Mouse (Mus musculus) liver, adult 2 months (tissue): Measurements from ENCODE around the gene Dsel. TPM values are rescaled to one million over a fixed set of nuclear protein-coding genes. Genes with fewer than 3 reads are reported as not detected.

Experiments used
- DNase-seq: peaks from one replicate; pipeline ENCODE4 v3.0.0-alpha.2; 2011; ENCODE audit warnings: low read depth, low spot score; ENCODE audit errors: extremely low read depth
- H3K27ac ChIP-seq: fragments of 200-500 bp; replicated peaks from 2 replicates; pipeline ENCODE4 v1.5.1; 2012; ENCODE audit warnings: low read depth, mild to moderate bottlenecking, control low read depth, inconsistent platforms, low read length; ENCODE audit not compliant: insufficient read depth
- H3K27me3 ChIP-seq: fragments of 200-500 bp; 2 replicates; pipeline ENCODE4 v1.6.1; 2012; ENCODE audit warnings: mild to moderate bottlenecking, moderate library complexity, low read length, inconsistent platforms; ENCODE audit not compliant: control insufficient read depth, insufficient read depth
- H3K36me3 ChIP-seq: fragments of 200-500 bp; 2 replicates; pipeline ENCODE4 v1.6.1; 2012; ENCODE audit warnings: low read length, inconsistent platforms; ENCODE audit not compliant: control insufficient read depth, insufficient read depth
- H3K4me1 ChIP-seq: fragments of 200-500 bp; 2 replicates; pipeline ENCODE4 v1.6.1; 2011; ENCODE audit warnings: low read length; ENCODE audit not compliant: control insufficient read depth, insufficient read depth
- H3K4me3 ChIP-seq: fragments of 200-500 bp; 2 replicates; pipeline ENCODE4 v1.5.1; 2011; ENCODE audit warnings: low read depth, mild to moderate bottlenecking, control low read depth, low read length, moderate library complexity; ENCODE audit not compliant: insufficient read depth
- H3K79me2 ChIP-seq: fragments of 200-500 bp; 2 replicates; pipeline ENCODE4 v1.6.1; 2012; ENCODE audit warnings: inconsistent platforms, mild to moderate bottlenecking, low read length, moderate library complexity; ENCODE audit not compliant: control insufficient read depth, insufficient read depth
- H3K9ac ChIP-seq: fragments of 200-500 bp; 2 replicates; pipeline ENCODE4 v1.6.1; 2012; ENCODE audit warnings: low read depth, mild to moderate bottlenecking, control low read depth, inconsistent platforms, low read length
- CTCF ChIP-seq: fragments of 200-500 bp; IDR thresholded peaks from 2 replicates; pipeline ENCODE4 v1.5.1; 2011; ENCODE audit warnings: low read depth, low read length, control low read depth
- POLR2A ChIP-seq: fragments of 200-500 bp; IDR thresholded peaks from 2 replicates; pipeline ENCODE4 v1.6.1; 2011; ENCODE audit warnings: low read length, control low read depth; ENCODE audit not compliant: insufficient read depth; ENCODE audit errors: extremely low read depth
- WGBS: fragments of 180-500 bp; shearing (Covaris S2); methylation state at CpG from one replicate; pipeline ENCODE4 v1.1.7; 2018; 5-methylcytosine and 5-hydroxymethylcytosine counted together
- polyA plus RNA-seq: library from polyadenylated mRNA; depleted of rRNA; stranded (reverse); fragments of >200 nt; gene quantifications from 2 replicates; pipeline ENCODE4 v1.2.3, GENCODE M21; 2012
- total RNA-seq: library from RNA; depleted of rRNA; stranded (reverse); fragments of >200 nt; gene quantifications from 2 replicates; pipeline ENCODE4 v1.2.3, GENCODE M21; 2014

Gene Dsel
- total and polyA plus RNA-seq, 2 experiments = 0.43 to 1.3 TPM

GRCm38 (mm10) chr1:111864063-111864778, 497 bp downstream of the Dsel start:
- Histone ChIP-seq H3K4me3 (peak overlapping the region; percentile 61), H3K27me3 (no peaks in the 10 kb centered on the region), H3K36me3 (no peaks in the 10 kb centered on the region), H3K4me1 (no peaks in the 10 kb centered on the region), H3K9ac (peak overlapping the region; percentile 46), H3K27ac (no peak overlapping the region), H3K79me2 (no peaks in the 10 kb centered on the region)
- DNase-seq = peak; percentile 61
- under 1% methylated on average over 41 of the region's 41 CpGs for WGBS
- TF ChIP-seq POLR2A (no peak), CTCF (peak; percentile 86)

- Histone ChIP-seq H3K79me2 (no peaks in the 10 kb centered on the region), H3K27ac (no peak overlapping the region), H3K4me3 (no peak overlapping the region), H3K36me3 (no peaks in the 10 kb centered on the region), H3K9ac (no peak overlapping the region), H3K27me3 (no peaks in the 10 kb centered on the region), H3K4me1 (no peaks in the 10 kb centered on the region)
- WGBS = 72% methylated on average over 1 of the region's 1 CpGs
- no peak for DNase-seq
- no peak for TF ChIP-seq CTCF
- TF ChIP-seq POLR2A = no peak
Measured at GRCm38 (mm10) chr1:111857852-111858251, 6.9 kb downstream of the Dsel start.

- H3K4me3 ChIP-seq = no peak overlapping the region
- no peaks in the 10 kb centered on the region for H3K27me3 ChIP-seq
- no peaks in the 10 kb centered on the region for H3K79me2 ChIP-seq
- H3K9ac ChIP-seq = no peak overlapping the region
- WGBS = 88% methylated on average over 8 of the region's 8 CpGs
- no peaks in the 10 kb centered on the region for H3K36me3 ChIP-seq
- no peak for TF ChIP-seq POLR2A
- no peak for TF ChIP-seq CTCF
- DNase-seq = no peak
- H3K27ac ChIP-seq = no peak overlapping the region
- no peaks in the 10 kb centered on the region for H3K4me1 ChIP-seq
Measured at GRCm38 (mm10) chr1:111852439-111852838, 12.3 kb downstream of the Dsel start.

GRCm38 (mm10) chr1:111833583-111834225, 31.0 kb downstream of the Dsel start:
- Histone ChIP-seq H3K79me2 (no peaks in the 10 kb centered on the region), H3K27me3 (no peaks in the 10 kb centered on the region), H3K27ac (no peak overlapping the region), H3K9ac (no peak overlapping the region), H3K4me1 (no peaks in the 10 kb centered on the region), H3K4me3 (no peak overlapping the region), H3K36me3 (no peaks in the 10 kb centered on the region)
- WGBS = 62% methylated on average over 2 of the region's 2 CpGs
- DNase-seq = no peak
- no peak for TF ChIP-seq POLR2A
- TF ChIP-seq CTCF = no peak
